Mouse (Mus musculus): Measurements from ENCODE around the gene Mtmr3.

The Mtmr3 gene

DNA sequence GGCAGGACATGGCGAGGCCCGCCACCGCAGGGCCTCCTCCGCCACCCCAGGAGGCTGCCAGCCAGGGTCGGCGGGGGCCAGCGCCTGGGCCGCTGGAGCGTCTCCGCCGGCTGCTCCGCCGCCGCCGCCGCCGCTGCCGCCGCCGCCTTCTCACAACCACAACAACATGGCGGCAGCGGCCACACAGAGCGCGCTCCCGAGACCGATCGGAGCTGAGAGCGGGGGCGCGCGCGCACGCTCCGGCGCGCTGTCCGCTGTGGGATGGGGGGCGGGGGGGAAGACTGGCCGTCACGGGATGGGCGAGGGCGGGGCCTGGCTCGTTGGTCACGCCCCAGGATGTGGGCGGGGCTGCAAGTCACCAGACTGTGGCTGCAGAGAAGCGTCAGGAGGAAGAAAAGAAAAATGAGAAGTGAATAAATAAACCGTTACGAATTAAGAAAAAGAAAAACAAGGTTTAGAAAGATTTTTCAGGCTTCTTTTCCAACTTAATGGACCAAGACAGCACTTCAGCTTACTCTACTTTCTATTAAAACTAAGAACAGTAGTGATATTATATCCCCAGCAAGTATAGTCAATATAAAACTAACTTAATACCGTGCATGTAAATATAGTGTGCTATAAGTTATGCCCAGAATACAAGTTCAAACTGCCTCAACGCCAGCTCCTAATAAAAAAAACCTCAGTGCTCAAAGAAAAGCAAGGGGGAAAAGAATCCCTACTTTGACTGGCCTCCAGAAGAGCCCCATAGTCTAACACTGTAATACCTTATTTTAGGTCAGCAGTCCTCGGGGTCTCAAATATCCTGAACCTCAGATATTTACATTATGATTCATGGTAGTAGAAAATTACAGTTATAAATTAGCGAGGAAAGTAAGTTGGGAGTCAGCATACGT lies at the start of gene Mtmr3:
Gene Mtmr3, minus strand, starts transcription at position 256 of the 893 bp plus-strand sequence.
- in situ Hi-C loops (cut with MboI, MseI), result no loop called here

- in situ Hi-C loops (cut with MboI, MseI), result no loop called here
Observed at GRCm38 (mm10) chr11:4643722-4644121, 49.1 kb upstream of the Mtmr3 start.

- in situ Hi-C loops (cut with MboI, MseI), result no loop called here
Observed at GRCm38 (mm10) chr11:4641185-4641584, 46.5 kb upstream of the Mtmr3 start.

GRCm38 (mm10) chr11:4638261-4638660 lies 43.6 kb upstream of the Mtmr3 start:
- in situ Hi-C loops (cut with MboI, MseI), result no loop called here

DNA sequence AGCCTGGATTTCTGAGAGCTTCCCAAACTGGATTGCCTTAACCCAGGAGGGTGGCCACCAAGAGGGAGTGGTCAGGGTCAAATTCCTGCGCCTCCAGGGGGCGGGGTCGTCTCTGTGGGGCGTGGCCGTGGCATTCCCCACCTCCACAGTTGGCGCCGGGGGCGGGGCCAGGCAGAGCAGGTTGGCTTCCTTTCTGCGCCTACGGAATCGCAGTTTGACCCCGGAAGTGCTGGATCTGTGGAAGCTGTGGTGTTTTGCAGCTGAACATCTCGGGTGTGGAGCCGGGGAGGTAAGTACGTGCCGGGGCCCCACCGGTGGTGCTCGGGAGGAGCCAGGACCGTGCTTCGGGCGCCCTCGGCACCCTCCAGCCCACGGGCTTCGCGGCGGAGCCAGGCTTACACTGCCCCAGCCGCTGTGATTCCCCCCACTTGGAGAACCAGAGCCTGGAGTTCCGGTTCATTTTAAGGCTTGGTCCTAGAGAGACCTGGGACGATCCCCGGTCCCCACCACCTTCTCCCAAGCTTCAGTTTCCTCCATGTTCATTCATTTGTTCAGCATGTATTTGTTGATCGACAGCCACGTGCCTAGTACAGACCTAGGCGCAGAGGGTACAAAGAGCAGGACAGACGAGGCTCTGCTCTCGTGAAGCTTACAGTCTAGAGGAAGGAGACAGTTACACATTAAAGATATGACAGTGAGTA lies 43.0 kb upstream of the Mtmr3 start, which contains the start of gene Ascc2:
Gene Ascc2, plus strand, starts transcription at position 214 of the 701 bp plus-strand sequence.
- in situ Hi-C loops (cut with MboI, MseI), result no loop called here

DNA sequence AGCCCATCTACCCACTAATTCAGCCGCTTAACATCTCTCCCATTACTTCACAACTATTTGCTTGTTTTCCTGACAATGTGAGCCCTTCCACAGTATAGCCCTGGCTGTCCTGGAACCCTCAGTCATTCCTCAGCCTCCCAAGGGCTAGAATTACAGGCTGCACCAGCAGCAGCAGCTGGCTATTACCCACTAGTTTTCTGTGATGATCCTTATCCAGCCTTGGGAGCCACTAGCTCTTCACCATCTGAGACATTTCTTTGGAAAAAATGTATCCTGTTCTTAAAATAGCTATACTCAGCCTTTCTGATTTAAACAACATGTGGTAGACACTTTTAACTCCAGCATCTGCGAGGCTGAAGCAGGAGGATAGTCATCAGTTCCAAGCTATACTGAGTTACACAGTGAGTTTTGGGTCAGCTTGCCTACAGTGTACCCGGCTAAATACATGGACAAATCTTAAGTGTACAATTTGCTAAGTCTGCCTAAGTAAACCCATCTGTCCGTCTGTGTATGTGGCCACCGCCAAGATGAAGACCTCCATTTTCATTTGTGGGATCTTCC lies 42.2 kb upstream of the Mtmr3 start:
- in situ Hi-C loops (cut with MboI, MseI), result no loop called here

GRCm38 (mm10) chr11:4634395-4634794 lies 39.7 kb upstream of the Mtmr3 start:
- in situ Hi-C loops (cut with MboI, MseI), result no loop called here

GRCm38 (mm10) chr11:4633420-4633819 lies 38.8 kb upstream of the Mtmr3 start:
- in situ Hi-C loops (cut with MboI, MseI), result no loop called here

DNA sequence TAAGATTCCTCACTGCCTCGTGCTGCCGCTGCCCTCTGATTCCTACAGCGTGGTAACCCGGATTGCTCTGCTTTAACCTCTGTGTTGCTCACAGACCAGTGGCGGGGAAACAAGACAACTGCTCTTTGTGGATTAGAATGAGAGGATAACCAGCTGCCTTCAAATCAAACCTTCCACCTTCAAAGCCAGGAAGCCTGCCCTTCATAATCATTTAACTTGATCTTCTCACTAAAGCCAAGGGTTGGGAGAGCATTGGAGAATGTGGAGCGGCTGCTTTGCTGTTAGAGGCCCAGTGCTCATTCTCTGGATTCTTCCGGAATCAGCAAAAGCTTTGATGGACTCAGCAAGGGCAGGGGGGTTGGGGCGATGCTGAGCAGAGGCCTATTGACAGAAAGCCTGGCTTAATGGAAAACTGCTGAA lies 35.2 kb upstream of the Mtmr3 start:
- in situ Hi-C loops (cut with MboI, MseI), result no loop called here

GRCm38 (mm10) chr11:4627636-4628035 lies 33.0 kb upstream of the Mtmr3 start:
- in situ Hi-C loops (cut with MboI, MseI), result no loop called here

- in situ Hi-C loops (cut with MboI, MseI), result no loop called here
Observed at GRCm38 (mm10) chr11:4625931-4626330, 31.3 kb upstream of the Mtmr3 start.

DNA sequence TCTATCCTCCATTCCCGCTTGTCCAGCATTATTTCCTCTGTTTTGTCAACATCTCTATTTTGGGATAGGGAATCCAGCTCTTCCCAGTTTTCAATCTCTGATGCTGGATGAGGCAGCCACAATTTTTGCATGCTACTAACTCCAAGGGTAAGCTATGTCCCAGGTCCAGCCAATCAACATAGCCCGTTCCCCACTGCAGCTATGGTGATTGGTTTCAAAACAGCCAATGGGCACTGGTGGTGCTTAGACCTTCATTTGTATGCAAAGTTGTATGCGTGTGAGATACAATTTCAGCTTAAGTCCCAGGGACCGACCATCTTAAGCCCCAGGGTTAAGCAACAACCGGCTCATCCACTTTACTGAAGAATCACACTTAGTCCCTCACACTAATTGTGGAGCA lies 28.3 kb upstream of the Mtmr3 start:
- in situ Hi-C loops (cut with MboI, MseI), result no loop called here

DNA sequence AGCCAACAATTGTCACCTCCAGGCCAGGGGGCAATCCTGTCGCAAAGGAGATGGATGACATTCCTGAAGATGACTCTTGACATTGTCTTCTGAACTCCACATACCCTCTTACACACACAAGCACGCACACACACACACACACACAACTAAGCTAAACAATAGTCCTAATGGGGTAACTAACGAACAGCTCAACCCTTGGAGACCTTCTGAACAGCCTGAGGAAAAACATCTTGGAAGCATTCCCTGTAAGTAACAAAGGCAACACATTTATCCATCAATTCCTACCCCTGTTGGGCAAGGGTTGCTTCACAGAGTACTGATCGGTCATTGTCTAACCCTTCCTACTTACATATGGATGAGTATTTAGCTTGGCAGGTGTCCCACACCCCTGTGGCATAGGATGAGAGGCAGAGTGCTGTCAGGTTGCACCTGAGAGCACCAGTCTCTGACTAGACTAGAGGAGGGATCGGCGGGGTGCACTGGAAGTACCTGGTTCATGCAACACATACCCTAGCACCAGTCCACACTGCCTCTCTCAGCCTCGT lies 27.9 kb upstream of the Mtmr3 start:
- in situ Hi-C loops (cut with MboI, MseI), result no loop called here

- in situ Hi-C loops (cut with MboI, MseI), result no loop called here
Observed at GRCm38 (mm10) chr11:4621866-4622265, 27.2 kb upstream of the Mtmr3 start.

- in situ Hi-C loops (cut with MboI, MseI), result no loop called here
Observed at GRCm38 (mm10) chr11:4620501-4621108, 25.9 kb upstream of the Mtmr3 start.

GRCm38 (mm10) chr11:4620017-4620485 lies 25.4 kb upstream of the Mtmr3 start, which contains the start of gene Gm11032:
Gm11032 (plus strand) TSS chr11:4620067.
- in situ Hi-C loops (cut with MboI, MseI), result no loop called here

GRCm38 (mm10) chr11:4611904-4612303 lies 17.2 kb upstream of the Mtmr3 start:
- in situ Hi-C loops (cut with MboI, MseI), result no loop called here

- in situ Hi-C loops (cut with MboI, MseI), result no loop called here
Observed at GRCm38 (mm10) chr11:4606541-4606940, 11.9 kb upstream of the Mtmr3 start.

DNA sequence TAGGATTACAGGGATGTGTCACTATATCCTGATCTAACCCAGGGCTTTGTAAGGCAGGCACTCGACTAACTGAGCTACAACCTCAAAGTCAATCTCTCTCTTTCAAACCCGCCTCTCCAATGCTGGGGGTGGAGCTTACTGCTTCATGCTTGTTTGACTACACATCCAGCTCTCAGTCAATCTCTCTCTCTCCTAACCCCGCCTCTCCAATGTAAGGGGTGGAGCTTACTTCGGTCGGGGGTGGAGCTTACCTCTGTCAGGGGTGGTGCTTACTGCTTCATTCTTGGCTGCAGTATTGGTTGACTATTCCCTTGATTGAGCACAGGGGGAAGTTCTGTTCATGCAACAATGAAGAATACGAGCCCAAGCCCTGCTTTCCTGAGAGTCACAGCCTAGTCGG lies 10.8 kb upstream of the Mtmr3 start:
- in situ Hi-C loops (cut with MboI, MseI), result no loop called here

DNA sequence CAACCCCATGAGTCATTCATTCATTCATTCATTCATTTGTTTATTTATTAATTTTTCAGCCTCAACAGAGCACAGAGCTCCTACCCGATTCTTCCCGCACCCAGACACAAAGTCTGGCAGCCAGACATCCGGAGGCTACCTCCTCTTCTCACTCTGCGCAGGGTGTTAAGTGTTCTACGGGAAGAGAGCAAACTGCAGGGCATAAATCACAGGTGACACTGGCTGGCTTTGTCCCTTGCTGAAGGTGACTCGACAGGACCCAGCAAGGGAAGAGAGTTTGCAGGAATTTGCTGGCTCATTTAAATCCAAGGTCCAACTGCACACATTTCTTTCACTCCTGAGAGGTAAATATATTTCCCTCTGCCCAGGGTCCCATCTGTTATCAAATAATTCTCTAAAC lies 9.8 kb upstream of the Mtmr3 start:
- in situ Hi-C loops (cut with MboI, MseI), result no loop called here

DNA sequence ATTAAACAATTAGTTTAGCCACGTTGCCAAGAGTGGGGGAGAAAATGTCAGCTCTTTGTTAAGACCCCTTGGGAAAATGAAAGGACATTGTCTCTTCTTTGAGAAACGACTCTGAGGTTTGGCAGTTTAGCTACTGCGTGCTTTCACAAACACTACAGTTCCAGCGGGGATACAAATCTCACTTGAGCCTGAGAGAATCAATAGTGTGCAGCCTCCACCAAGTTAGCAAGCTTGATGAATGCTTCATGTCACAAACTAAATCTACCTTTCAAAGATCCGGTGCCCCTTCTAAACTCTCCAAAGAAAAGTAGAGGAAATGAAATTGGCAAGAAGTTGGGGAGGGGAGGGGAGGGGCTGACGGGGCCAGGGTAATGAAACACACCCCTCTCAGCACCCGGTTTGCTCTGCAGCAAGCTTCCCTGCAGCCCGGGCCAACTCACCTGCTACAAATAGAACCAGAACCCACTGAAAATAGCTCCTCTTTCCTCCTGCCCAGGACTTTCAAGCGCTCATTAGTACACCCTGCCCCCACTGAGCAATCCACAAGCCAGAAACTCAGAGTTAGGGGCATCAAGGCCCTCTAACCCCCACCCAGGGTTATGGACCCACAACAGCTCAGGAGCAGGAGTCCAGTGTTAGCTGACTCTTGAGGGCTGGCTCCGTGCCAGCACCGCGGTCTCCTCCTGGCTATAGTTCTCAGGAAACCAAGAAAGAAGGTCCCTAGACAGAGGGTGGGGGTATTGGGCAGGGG lies 8.2 kb upstream of the Mtmr3 start:
- in situ Hi-C loops (cut with MboI, MseI), result no loop called here
